Mouse (Mus musculus): ENCODE measurements around the gene Ddx23. TPM values are rescaled to one million over a fixed set of nuclear protein-coding genes. Genes with fewer than 3 reads are reported as not detected.
A peak's percentile ranks its signal among the peaks of the same experiment; 100 is the strongest.

Ddx23 gene
- polyA plus RNA-seq, 1 experiment from 2014 or later = 10.3 TPM

DNA sequence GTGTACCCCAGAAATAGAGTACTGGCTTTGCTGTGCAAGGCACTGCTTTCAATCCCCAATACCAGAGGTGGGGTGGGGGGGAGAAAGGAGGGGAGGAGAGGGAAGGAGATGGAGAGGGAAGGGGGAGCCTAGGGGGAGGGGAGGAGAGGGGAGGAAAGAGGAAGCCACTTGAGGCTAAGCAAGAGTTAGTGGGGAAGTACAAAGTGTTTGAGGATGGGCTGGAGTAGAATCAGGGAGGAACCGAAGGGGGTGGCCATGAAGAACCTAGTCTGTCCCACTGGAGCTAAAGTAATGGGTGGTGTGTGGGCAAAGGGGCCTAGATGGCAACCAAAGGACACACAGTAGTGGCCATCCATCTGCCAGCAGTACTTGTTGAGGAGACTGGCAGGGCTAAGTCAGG lies 21.1 kb upstream of the Ddx23 start:
- Histone ChIP-seq H3K4me3 (ENCODE audit: low read depth, low read length) (no peak overlapping the region), H3K27ac (replicated peaks) (no peak overlapping the region)

DNA sequence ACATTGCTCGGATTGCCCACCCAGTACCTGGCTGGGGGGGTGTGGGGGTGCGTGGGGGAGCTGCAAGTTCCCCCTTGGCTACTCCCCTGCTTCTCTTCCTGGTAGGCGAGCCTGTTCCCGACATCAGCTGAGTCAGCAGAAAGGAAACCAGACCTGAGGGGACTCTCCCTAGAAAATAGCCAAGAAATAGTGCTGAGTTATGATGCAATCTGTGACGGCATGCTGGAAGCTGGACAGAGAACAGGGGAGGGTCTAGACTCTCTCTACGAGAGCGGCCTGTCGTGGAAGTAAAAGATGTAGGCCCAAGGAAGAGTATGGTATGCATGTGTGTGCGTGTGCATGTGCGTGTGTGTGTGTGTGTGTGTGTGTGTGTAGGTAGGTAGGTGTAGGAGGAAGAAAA lies 20.5 kb upstream of the Ddx23 start:
- 50% methylated on average over 10 of the region's 10 CpGs for WGBS
- peak; percentile 64 for ATAC-seq (ENCODE audit: low FRiP score, low TSS enrichment)

More for the DNA sequence above, 21.1 kb upstream of the Ddx23 start:
- DNase-seq (ENCODE audit: low spot score) (no peak), ATAC-seq (ENCODE audit: low FRiP score, low TSS enrichment) (0 out of 2 replicates have a peak, but pooled peaks have one; percentile 6)
- no peaks in the 10 kb centered on the region for H3K36me3 ChIP-seq (ENCODE audit: control insufficient read depth, insufficient read depth, low read length)
- 84% methylated on average over 1 of the region's 1 CpGs for WGBS
- no peaks in the 10 kb centered on the region for H3K9me3 ChIP-seq (ENCODE audit: control insufficient read depth, low read length)
- H3K27me3 ChIP-seq (ENCODE audit: control insufficient read depth, insufficient read depth, low read length) = no peaks in the 10 kb centered on the region
- H3K9ac ChIP-seq (ENCODE audit: low read length) = no peak overlapping the region
- TF ChIP-seq EP300 (optimal IDR thresholded peaks at IDR 0.05) = no peak
- no peaks in the 10 kb centered on the region for H3K4me1 ChIP-seq (replicated peaks; ENCODE audit: control insufficient read depth, insufficient read depth)
- H3K4me2 ChIP-seq (replicated peaks; ENCODE audit: low read depth) = no peak overlapping the region

DNA sequence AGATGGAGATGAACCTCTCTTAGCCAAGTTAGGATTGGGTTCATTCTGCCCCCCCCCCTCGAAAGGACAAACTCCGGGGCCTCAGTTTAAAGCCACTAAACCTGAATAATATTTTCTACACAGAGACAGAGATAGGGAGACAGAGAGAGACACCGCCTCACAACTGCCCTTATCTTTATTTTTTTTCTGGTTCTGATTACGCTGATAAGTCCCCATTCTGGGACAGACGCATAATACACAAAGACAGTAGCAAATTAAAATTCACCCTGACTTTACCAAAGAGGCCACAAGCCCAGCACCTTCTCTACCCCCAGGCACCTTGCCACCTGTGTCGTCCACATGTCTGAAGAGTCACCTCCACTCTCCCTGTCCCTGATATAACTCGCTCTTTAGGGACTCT lies 18.9 kb upstream of the Ddx23 start:
- Histone ChIP-seq H3K36me3 (ENCODE audit: control insufficient read depth, insufficient read depth, low read length) (no peaks in the 10 kb centered on the region), H3K27ac (replicated peaks) (no peak overlapping the region), H3K9me3 (ENCODE audit: control insufficient read depth, low read length) (no peaks in the 10 kb centered on the region), H3K4me3 (ENCODE audit: low read depth, low read length) (no peak overlapping the region), H3K27me3 (ENCODE audit: control insufficient read depth, insufficient read depth, low read length) (no peaks in the 10 kb centered on the region), H3K9ac (ENCODE audit: low read length) (no peak overlapping the region), H3K4me2 (replicated peaks; ENCODE audit: low read depth) (no peak overlapping the region), H3K4me1 (replicated peaks; ENCODE audit: control insufficient read depth, insufficient read depth) (no peaks in the 10 kb centered on the region)
- 69% methylated on average over 7 of the region's 7 CpGs for WGBS
- no peak for ATAC-seq (ENCODE audit: low FRiP score, low TSS enrichment)
- TF ChIP-seq EP300 (optimal IDR thresholded peaks at IDR 0.05) = no peak
- no peak for TF ChIP-seq CTCF (IDR thresholded peaks at IDR 0.05; ENCODE audit: low read depth)
- DNase-seq (ENCODE audit: low spot score) = no peak

More for the DNA sequence above, 20.5 kb upstream of the Ddx23 start:
- no peaks in the 10 kb centered on the region for H3K4me1 ChIP-seq (replicated peaks; ENCODE audit: control insufficient read depth, insufficient read depth)
- no peak overlapping the region for H3K27ac ChIP-seq (replicated peaks)
- no peak for TF ChIP-seq EP300 (optimal IDR thresholded peaks at IDR 0.05)
- H3K27me3 ChIP-seq (ENCODE audit: control insufficient read depth, insufficient read depth, low read length) = no peaks in the 10 kb centered on the region
- H3K9me3 ChIP-seq (ENCODE audit: control insufficient read depth, low read length) = no peaks in the 10 kb centered on the region
- no peak overlapping the region for H3K4me3 ChIP-seq (ENCODE audit: low read depth, low read length)
- no peak overlapping the region for H3K9ac ChIP-seq (ENCODE audit: low read length)
- DNase-seq (ENCODE audit: low spot score) = peak; percentile 31
- no peaks in the 10 kb centered on the region for H3K36me3 ChIP-seq (ENCODE audit: control insufficient read depth, insufficient read depth, low read length)
- H3K4me2 ChIP-seq (replicated peaks; ENCODE audit: low read depth) = no peak overlapping the region

DNA sequence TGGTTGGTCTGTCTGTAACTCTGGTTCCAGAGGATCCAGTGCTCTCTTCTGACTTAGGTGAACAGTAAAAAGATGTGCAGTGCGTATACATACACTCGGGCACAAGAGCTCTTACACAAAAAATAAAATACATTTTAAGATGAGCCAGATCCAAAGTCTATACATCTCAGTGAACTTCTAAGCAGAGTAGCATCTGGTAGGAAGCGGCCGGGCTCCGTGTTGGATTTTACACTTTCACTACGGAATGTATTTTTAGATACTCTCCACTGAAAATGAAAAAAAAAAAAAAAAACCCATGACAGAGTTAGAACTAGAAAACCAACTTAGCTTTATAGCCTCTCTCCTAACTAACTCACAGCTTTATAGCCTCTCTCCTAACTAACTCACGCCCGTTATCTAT lies 18.0 kb upstream of the Ddx23 start:
- H3K9me3 ChIP-seq (ENCODE audit: control insufficient read depth, low read length) = no peaks in the 10 kb centered on the region
- DNase-seq (ENCODE audit: low spot score) (no peak), ATAC-seq (ENCODE audit: low FRiP score, low TSS enrichment) (no peak)
- no peaks in the 10 kb centered on the region for H3K4me1 ChIP-seq (replicated peaks; ENCODE audit: control insufficient read depth, insufficient read depth)
- WGBS = 72% methylated on average over 8 of the region's 8 CpGs
- no peak overlapping the region for H3K4me2 ChIP-seq (replicated peaks; ENCODE audit: low read depth)
- no peaks in the 10 kb centered on the region for H3K27me3 ChIP-seq (ENCODE audit: control insufficient read depth, insufficient read depth, low read length)
- no peak for TF ChIP-seq CTCF (IDR thresholded peaks at IDR 0.05; ENCODE audit: low read depth)
- TF ChIP-seq EP300 (optimal IDR thresholded peaks at IDR 0.05) = no peak
- H3K36me3 ChIP-seq (ENCODE audit: control insufficient read depth, insufficient read depth, low read length) = no peaks in the 10 kb centered on the region
- no peak overlapping the region for H3K9ac ChIP-seq (ENCODE audit: low read length)
- no peak overlapping the region for H3K27ac ChIP-seq (replicated peaks)
- H3K4me3 ChIP-seq (ENCODE audit: low read depth, low read length) = no peak overlapping the region

DNA sequence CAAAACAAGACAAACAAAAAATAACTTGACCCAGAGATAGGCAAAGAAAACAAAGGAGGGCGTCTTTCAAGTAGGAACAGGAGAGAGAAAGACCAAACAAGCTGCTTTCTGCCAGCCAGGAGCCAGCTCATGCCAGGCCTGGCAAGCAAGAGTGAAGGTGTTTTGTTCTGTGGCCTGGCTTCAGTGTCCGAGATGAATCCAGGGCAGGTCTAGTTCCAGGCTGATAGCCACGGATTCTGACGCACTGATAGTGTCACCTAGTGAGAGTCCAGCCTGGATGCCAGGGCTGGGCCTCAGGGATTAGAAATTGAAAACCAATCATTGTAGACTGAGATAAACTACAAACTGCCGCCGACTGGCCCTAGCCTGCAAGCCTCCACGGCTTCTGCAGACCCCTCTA lies 15.3 kb upstream of the Ddx23 start:
- H3K27me3 ChIP-seq (ENCODE audit: control insufficient read depth, insufficient read depth, low read length) = no peaks in the 10 kb centered on the region
- 64% methylated on average over 7 of the region's 7 CpGs for WGBS

DNA sequence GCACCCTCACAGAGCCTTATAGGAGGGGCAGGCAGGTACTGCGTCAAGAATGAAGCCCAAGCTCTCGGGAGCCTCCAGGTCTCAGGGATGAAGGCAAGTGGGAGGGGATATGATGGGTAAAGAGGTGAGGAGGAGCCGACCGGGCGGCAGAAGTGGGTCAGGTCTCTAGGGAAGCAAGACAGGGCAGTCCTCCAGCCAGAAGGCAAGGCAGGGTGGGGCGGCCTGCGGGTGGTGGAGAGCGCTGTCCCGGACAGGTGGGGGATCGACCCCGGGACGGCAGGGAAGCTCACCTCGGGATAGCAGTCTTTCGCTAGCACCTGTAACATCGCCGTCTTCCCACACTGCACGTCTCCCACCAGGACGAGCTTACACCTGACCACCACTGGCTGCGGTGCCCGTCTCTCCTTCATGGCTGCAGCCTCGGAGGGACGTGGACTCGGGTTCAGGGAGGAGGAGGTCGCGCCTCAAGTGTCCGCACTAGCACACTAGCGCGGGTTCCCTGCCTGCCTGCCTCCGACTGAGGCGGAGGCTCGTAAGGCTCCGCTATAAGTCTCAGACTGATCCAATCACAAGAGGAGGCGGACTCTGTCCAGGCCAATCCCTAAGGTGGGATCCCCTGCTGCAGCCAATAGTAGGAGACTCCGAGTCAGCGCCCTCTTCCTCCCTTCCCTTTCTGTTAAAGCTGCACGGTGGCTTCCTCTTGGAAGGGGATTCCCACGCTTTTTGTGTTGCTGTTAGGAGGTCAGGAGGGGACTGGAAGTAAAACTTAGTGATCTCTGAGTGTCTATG lies 14.4 kb upstream of the Ddx23 start, which contains the start of gene Rnd1:
Gene Rnd1, minus strand, starts transcription at position 522 of the 789 bp plus-strand sequence.
- Histone ChIP-seq H3K4me1 (replicated peaks; ENCODE audit: control insufficient read depth, insufficient read depth) (no peaks in the 10 kb centered on the region), H3K4me2 (replicated peaks; ENCODE audit: low read depth) (peak within 1 kb of the TSS; percentile 66), H3K9me3 (ENCODE audit: control insufficient read depth, low read length) (no peaks in the 10 kb centered on the region), H3K27me3 (ENCODE audit: control insufficient read depth, insufficient read depth, low read length) (no peaks in the 10 kb centered on the region), H3K27ac (replicated peaks) (no peak within 1 kb of the TSS), H3K9ac (ENCODE audit: low read length) (0 out of 2 replicates have a peak within 1 kb of the TSS, but pooled peaks have one; percentile 2), H3K4me3 (ENCODE audit: low read depth, low read length) (peak within 1 kb of the TSS; percentile 31), H3K36me3 (ENCODE audit: control insufficient read depth, insufficient read depth, low read length) (no peaks in the 10 kb centered on the region)
- under 1% methylated on average over 37 of the region's 37 CpGs for WGBS
- peak; percentile 83 for DNase-seq (ENCODE audit: low spot score)
- TF ChIP-seq EP300 (optimal IDR thresholded peaks at IDR 0.05) (no peak), CTCF (IDR thresholded peaks at IDR 0.05; ENCODE audit: low read depth) (peak; percentile 37; the same call in 1 of the 2 replicates)
- peak; percentile 96 for ATAC-seq (ENCODE audit: low FRiP score, low TSS enrichment)

More for the DNA sequence above, 15.3 kb upstream of the Ddx23 start:
- Histone ChIP-seq H3K4me3 (ENCODE audit: low read depth, low read length) (no peak overlapping the region), H3K9ac (ENCODE audit: low read length) (no peak overlapping the region), H3K9me3 (ENCODE audit: control insufficient read depth, low read length) (no peaks in the 10 kb centered on the region), H3K27ac (replicated peaks) (no peak overlapping the region), H3K4me1 (replicated peaks; ENCODE audit: control insufficient read depth, insufficient read depth) (no peaks in the 10 kb centered on the region), H3K36me3 (ENCODE audit: control insufficient read depth, insufficient read depth, low read length) (no peaks in the 10 kb centered on the region), H3K4me2 (replicated peaks; ENCODE audit: low read depth) (no peak overlapping the region; the same call in 1 of the 2 replicates)
- no peak for TF ChIP-seq CTCF (IDR thresholded peaks at IDR 0.05; ENCODE audit: low read depth)
- no peak for TF ChIP-seq EP300 (optimal IDR thresholded peaks at IDR 0.05)
- DNase-seq (ENCODE audit: low spot score) = no peak
- no peak for ATAC-seq (ENCODE audit: low FRiP score, low TSS enrichment)
